Mouse (Mus musculus): ENCODE data around the gene Exosc7.

- TF ChIP-seq CHD2 (IDR thresholded peaks at IDR 0.05; ENCODE audit: low read depth, low read length) (no peak), HCFC1 (IDR thresholded peaks at IDR 0.05; ENCODE audit: borderline replicate concordance, insufficient read depth, low read length) (no peak), ZC3H11A (IDR thresholded peaks at IDR 0.05; ENCODE audit: borderline replicate concordance, low read depth, low read length) (no peak)
Observed at GRCm38 (mm10) chr9:123162985-123163694, 50.1 kb downstream of the Exosc7 start.

All from ES-E14 (cell line).